Mouse (Mus musculus): Measurements from ENCODE around the gene Papolg.

DNA sequence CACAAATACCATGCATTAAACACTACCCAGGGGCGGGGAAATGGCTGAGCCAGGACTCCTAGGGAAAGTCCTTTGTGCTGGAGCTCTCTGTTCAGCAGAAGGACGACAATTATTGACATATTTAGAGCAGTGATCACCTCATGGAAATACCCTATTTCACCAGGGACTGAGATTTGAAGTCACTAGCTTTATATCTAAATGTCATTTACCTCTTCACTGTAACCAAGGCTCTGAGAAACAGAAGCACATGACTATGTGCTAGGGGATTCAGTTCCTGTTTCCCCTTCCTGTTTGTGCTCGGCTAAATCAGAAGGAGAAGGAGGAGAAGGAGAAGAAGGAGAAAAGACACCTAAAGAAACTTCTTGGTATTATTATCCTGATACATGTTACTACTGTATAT, 71.8 kb downstream of the Papolg start:
- TF ChIP-seq CTCF (conservative IDR thresholded peaks at IDR 0.05; ENCODE audit: low read length) (no peak), NANOG (IDR thresholded peaks at IDR 0.05; ENCODE audit: borderline replicate concordance, low read length) (no peak)
